Mouse (Mus musculus) ovary, postnatal 10 days (tissue): Measurements from ENCODE around the gene Ripk4.

ENCODE experiments used
- DNase-seq: peaks from one replicate; pipeline ENCODE4 v3.0.0; 2022; ENCODE audit warnings: low spot score

Gene Ripk4

DNA sequence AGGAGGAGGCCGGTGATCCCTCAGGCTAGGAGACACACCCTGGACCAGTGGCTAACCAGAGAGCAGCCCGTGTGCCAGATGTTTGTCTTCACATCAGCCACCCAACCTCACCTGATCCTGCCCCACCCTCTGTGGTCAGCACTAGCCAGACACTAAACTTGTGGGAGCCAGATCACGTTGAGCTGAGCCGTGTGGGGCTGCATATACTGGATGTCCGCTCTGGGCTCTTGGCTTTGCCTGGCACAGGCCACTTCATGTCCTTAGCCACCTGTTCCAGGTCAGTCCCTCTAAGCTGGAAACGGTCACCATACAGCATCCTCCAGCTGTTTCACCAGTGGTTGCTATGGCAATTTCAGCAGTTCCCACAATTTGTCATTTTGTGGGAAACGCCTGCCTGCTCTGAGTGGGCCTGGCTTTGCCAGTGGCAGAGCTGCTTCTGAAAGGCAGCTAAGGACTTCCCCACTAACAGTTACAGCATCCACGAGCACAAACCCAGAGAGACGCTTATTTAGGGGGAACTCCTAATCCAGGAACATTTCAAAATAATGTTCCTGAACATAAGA, 28.7 kb downstream of the Ripk4 start:
- DNase-seq, result no peak

GRCm38 (mm10) chr16:97733599-97733998, 30.0 kb downstream of the Ripk4 start:
- DNase-seq, result no peak

GRCm38 (mm10) chr16:97730321-97730720, 33.3 kb downstream of the Ripk4 start:
- DNase-seq, result no peak

- DNase-seq, result no peak
These were observed 37.2 kb downstream of the Ripk4 start for GRCm38 (mm10) chr16:97726436-97726835.

- no peak for DNase-seq
These were observed 43.5 kb downstream of the Ripk4 start for GRCm38 (mm10) chr16:97720093-97720492.

- no peak for DNase-seq
These were observed 44.1 kb downstream of the Ripk4 start for GRCm38 (mm10) chr16:97719392-97719983.

DNA sequence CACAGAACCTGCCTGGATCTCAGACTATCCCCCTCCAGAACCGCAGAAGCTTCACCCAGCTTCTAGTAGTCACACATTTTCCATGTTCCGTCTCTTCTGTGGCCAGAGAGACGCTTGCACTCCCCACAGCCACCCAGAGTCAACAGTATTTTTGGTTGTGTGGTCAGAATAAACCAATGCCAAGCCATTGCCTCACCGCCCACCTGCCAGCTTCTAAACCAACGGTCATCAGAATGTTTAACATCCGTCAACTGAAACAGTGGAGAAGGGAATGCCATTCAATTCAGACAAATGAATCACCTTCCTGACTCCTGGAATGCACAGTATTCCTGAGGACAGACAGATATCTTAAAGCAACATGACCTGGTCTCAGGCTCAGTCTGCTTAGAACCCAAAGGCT, 47.0 kb downstream of the Ripk4 start:
- DNase-seq, result no peak

GRCm38 (mm10) chr16:97712129-97712528, 51.5 kb downstream of the Ripk4 start:
- DNase-seq, result no peak

- DNase-seq, result no peak
These were observed 61.7 kb downstream of the Ripk4 start for GRCm38 (mm10) chr16:97701871-97702270.

GRCm38 (mm10) chr16:97697769-97698168, 65.8 kb downstream of the Ripk4 start:
- DNase-seq, result no peak

DNA sequence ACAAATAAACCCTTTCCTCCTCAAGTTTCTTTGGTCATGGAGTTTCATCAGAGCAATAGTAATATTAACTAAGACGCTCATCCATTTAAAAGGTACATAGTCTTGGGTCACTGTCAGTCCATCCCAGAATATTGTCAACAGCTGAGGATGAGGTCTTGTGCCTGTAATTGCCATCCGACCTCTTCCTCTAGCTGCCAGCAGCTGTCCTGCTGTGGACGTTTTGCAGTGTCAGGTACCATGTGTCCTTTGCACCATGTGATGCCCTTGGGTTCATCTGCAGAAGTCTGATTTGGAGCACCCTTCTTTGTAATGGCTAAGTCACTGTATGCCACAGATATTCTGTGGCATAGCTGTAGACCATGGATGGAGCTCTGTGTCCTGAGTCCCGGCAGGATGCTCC, 67.9 kb downstream of the Ripk4 start:
- DNase-seq, result no peak
